Mouse (Mus musculus) lung, embryonic 16.5 days (tissue): Measurements from ENCODE around the gene Synrg. TPM values are rescaled to one million over a fixed set of nuclear protein-coding genes. Genes with fewer than 3 reads are reported as not detected.
A peak's percentile ranks its signal among the peaks of the same experiment; 100 is the strongest.

Source experiments
- ATAC-seq: fragments of 200-750 bp; cut with Nextera tagmentation; 2 replicates; pipeline ENCODE4 v1.8.0; 2017; ENCODE audit warnings: low read depth, mild to moderate bottlenecking, moderate library complexity
- H3K27ac ChIP-seq: fragments of 300-500 bp; sonication (generic); 2 replicates; pipeline ENCODE4 v1.5.1; 2014; ENCODE audit warnings: mild to moderate bottlenecking, control low read depth, low read length
- H3K27me3 ChIP-seq: fragments of 300-500 bp; sonication (generic); 2 replicates; pipeline ENCODE4 v1.6.1; 2014; ENCODE audit warnings: low read depth, low read length, mixed read lengths; ENCODE audit not compliant: control insufficient read depth, insufficient read depth
- H3K36me3 ChIP-seq: fragments of 300-500 bp; sonication (generic); 2 replicates; pipeline ENCODE4 v1.6.1; 2014; ENCODE audit warnings: low read length; ENCODE audit not compliant: control insufficient read depth, insufficient read depth
- H3K4me1 ChIP-seq: fragments of 300-500 bp; sonication (generic); replicated peaks from 2 replicates; pipeline ENCODE4 v1.6.1; 2014; ENCODE audit warnings: low read length, mixed read lengths; ENCODE audit not compliant: control insufficient read depth, insufficient read depth
- H3K4me2 ChIP-seq: fragments of 300-500 bp; sonication (generic); 2 replicates; pipeline ENCODE4 v1.6.1; 2014; ENCODE audit warnings: low read depth, low read length, control low read depth
- H3K4me3 ChIP-seq: fragments of 300-500 bp; sonication (generic); 2 replicates; pipeline ENCODE4 v1.5.1; 2014; ENCODE audit warnings: mild to moderate bottlenecking, low read length, control low read depth
- H3K9ac ChIP-seq: fragments of 300-500 bp; sonication (generic); 2 replicates; pipeline ENCODE4 v1.6.1; 2014; ENCODE audit warnings: low read length, control low read depth
- H3K9me3 ChIP-seq: fragments of 300-500 bp; sonication (generic); 2 replicates; pipeline ENCODE4 v1.6.1; 2016; ENCODE audit warnings: low read length; ENCODE audit not compliant: control insufficient read depth
- WGBS: fragments of 180-500 bp; shearing (Covaris S2); extraction: QIAGEN DNeasy Blood & Tissue Kit; methylation state at CpG from one replicate; pipeline ENCODE4 v1.1.7; 2014; 5-methylcytosine and 5-hydroxymethylcytosine counted together
- polyA plus RNA-seq: library from polyadenylated mRNA; unstranded; fragments of >200 nt; fragmentation: Nextera tagmentation; extraction: Ambion mirVana; gene quantifications from 2 replicates; pipeline ENCODE4 v1.2.1, GENCODE M21; 2015

The Synrg gene
- polyA plus RNA-seq, 1 experiment from 2014 or later = 11.1 TPM

DNA sequence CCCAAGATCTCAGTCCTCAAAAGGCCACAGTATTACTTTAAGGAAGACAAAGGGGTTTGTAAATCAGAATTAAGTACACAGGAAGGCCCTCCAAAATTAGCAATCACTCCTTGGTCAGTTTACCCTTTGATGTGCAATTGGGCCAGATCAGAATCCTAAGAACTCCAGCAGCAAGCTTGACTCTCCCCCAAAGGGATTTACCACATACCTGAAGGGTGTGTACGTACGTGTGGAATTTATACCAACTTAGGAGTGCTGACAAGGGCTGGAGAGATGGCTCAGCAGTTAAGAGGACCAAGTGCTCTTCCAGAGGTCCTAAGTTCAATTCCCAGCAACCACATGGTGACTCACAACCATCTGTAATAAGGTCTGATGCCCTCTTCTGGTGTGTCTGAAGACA is 97.7 kb downstream of the Synrg start:
- Histone ChIP-seq H3K4me3 (no peak overlapping the region), H3K9me3 (no peaks in the 10 kb centered on the region), H3K27ac (no peak overlapping the region), H3K4me1 (peaks cover 11% of the 10 kb centered on the region), H3K4me2 (no peak overlapping the region), H3K36me3 (no peaks in the 10 kb centered on the region), H3K9ac (no peak overlapping the region), H3K27me3 (no peaks in the 10 kb centered on the region)
- 54% methylated on average over 2 of the region's 2 CpGs for WGBS
- no peak for ATAC-seq

DNA sequence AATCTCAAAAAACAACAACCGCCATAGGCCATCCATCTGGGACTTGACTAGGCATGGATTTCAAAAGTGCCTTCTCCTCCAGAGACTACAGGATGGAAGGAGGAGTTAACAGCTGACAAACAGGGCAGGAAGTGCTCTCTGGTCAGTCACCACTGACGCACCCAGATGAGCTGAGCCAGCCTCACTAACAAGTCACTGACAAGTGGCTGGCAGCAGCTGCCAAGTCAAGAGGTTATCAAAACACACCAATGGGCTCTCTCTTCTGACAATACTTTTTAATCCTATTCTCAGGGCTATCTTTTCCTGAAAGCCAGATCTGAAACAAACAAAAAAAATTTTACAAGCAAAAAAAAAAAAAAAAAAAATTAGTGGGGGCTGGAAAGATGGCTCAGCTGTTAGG is 98.6 kb downstream of the Synrg start:
- Histone ChIP-seq H3K4me2 (no peak overlapping the region), H3K4me1 (peaks cover 12% of the 10 kb centered on the region), H3K9ac (no peak overlapping the region), H3K36me3 (no peaks in the 10 kb centered on the region), H3K9me3 (no peaks in the 10 kb centered on the region), H3K27me3 (no peaks in the 10 kb centered on the region; the same call in 1 of the 2 replicates), H3K27ac (no peak overlapping the region), H3K4me3 (no peak overlapping the region)
- peak; percentile 53 for ATAC-seq
- WGBS = 32% methylated on average over 2 of the region's 2 CpGs

DNA sequence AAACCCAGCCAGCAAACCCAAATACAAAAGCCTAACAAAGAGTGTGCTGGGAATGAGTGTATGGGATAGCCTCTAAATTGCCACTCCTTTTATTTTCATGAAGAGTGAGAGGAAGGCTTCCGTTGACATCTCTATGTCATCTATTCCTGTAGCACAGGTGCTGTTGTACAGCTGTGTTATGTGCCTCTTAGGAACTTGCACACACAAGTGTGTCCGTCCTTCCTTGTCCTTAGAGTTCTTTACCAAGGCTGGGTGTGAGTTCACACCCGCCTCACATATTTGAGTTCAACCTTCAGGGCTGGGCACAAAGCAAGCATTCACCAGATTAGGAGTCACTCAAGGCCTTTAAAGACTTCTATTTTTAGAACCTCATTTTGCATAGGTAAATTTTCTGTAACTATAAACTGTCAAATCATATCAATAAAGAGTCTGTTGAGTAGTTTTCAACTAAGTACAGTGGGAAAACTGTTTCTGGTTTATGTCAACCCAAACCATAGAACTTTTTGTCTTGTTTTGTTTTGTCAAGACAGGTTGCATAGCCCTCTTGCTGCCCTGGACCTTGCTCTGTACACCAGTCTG is 99.5 kb downstream of the Synrg start:
- Histone ChIP-seq H3K36me3 (no peaks in the 10 kb centered on the region), H3K9me3 (no peaks in the 10 kb centered on the region), H3K9ac (no peak overlapping the region), H3K27me3 (no peaks in the 10 kb centered on the region; the same call in 1 of the 2 replicates), H3K4me1 (peaks cover 15% of the 10 kb centered on the region), H3K4me2 (no peak overlapping the region), H3K27ac (no peak overlapping the region), H3K4me3 (no peak overlapping the region)
- no peak for ATAC-seq
- 60% methylated on average over 3 of the region's 3 CpGs for WGBS

DNA sequence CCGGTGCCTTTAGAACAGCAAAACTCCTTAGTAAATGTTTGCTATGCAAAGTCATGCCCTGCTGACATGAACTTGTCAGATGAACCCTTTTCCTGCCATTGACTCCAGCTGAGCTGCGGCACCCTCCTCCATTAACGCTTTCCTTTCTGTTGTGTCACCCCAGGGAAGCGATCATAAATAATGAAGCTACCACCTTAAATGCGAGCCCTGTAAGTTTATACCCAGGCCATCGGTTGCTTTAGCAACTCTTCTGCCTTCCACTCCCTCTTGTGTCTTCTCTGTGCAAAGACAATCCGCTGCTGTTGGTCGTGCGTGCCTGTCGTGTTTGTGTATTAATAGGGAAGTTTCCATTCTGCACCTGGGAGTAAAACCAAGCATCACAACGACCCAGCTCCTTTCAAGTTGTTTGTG is 101.8 kb downstream of the Synrg start:
- no peaks in the 10 kb centered on the region; the same call in 1 of the 2 replicates for H3K27me3 ChIP-seq
- H3K36me3 ChIP-seq = no peaks in the 10 kb centered on the region
- H3K4me3 ChIP-seq = no peak overlapping the region; the same call in 1 of the 2 replicates
- 5% methylated on average over 11 of the region's 11 CpGs for WGBS
- H3K4me1 ChIP-seq = peaks cover 15% of the 10 kb centered on the region
- H3K9ac ChIP-seq = 0 out of 2 replicates have a peak overlapping the region, but pooled peaks have one; percentile 0
- H3K4me2 ChIP-seq = no peak overlapping the region
- no peak for ATAC-seq
- H3K9me3 ChIP-seq = no peaks in the 10 kb centered on the region
- no peak overlapping the region for H3K27ac ChIP-seq

DNA sequence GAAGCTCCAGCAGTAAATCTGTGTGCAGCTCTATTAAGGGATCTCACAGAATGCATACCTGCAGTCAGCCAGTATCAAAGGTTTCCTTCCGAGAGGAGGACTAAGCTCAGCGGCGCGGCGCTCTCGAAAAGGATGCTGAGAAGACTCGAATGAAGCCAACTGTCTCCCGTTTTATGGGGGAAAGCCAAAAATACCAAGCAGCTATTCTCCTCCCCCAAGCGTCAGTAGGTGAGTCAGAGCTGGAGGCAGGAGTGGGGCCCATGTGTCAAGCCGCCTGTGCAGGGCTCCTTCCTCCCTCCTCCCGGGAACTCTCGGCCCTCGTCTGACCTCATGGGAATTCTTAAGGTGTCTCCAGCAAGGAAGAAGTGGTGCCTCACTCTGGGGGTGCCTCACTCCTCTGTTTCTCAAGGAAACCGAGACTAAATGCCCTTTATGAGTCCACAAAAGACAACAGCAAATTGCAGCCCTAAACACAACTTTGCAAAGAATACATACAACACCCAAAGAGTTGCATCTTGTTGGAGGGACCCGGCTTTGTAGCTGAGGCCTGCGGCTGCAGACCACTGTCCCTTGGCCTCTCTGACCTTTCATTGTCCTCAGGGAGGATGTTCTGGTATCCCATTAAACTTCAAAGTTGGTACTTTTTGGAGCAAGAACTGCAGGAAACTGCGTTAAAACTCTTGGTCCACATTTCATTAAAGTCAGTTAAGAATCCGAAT is 102.9 kb downstream of the Synrg start:
- Histone ChIP-seq H3K4me3 (peak overlapping the region; percentile 73), H3K4me1 (peaks cover 15% of the 10 kb centered on the region), H3K27ac (peak overlapping the region; percentile 86; the same call in 1 of the 2 replicates), H3K27me3 (no peaks in the 10 kb centered on the region; the same call in 1 of the 2 replicates), H3K9ac (peak overlapping the region; percentile 78; the same call in 1 of the 2 replicates), H3K9me3 (no peaks in the 10 kb centered on the region), H3K36me3 (no peaks in the 10 kb centered on the region), H3K4me2 (peak overlapping the region; percentile 93)
- 6% methylated on average over 18 of the region's 18 CpGs for WGBS
- ATAC-seq = 0 out of 2 replicates have a peak, but pooled peaks have one; percentile 18

DNA sequence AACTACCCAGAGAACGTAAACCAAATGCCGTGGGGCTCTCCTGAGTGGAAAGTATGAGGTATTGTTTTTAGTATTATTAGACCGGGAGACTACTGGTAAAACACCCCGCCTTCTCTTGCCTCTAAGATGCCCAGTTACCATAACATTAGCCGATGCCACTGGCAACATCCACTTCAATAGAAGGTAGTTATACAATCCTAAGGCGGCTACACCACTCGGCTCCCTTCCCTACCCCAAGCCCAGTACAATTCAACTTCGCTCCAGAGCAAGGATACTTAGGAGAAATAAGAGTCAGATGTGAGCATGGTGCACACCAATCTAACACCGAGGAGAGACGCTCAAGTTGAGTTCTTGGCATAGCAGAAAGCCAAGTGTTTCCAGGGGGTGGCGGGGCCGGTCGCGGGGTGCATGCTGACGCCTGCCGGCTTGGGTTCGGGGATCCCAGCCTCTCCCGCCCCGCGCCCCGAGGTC is 103.5 kb downstream of the Synrg start:
- no peaks in the 10 kb centered on the region; the same call in 1 of the 2 replicates for H3K27me3 ChIP-seq
- peaks cover 17% of the 10 kb centered on the region for H3K4me1 ChIP-seq
- peak overlapping the region; percentile 93 for H3K4me2 ChIP-seq
- no peaks in the 10 kb centered on the region for H3K36me3 ChIP-seq
- peak overlapping the region; percentile 73 for H3K4me3 ChIP-seq
- H3K9me3 ChIP-seq = no peaks in the 10 kb centered on the region
- WGBS = 3% methylated on average over 21 of the region's 21 CpGs
- peak overlapping the region; percentile 78 for H3K9ac ChIP-seq
- H3K27ac ChIP-seq = peak overlapping the region; percentile 86
- ATAC-seq = peak; percentile 62

DNA sequence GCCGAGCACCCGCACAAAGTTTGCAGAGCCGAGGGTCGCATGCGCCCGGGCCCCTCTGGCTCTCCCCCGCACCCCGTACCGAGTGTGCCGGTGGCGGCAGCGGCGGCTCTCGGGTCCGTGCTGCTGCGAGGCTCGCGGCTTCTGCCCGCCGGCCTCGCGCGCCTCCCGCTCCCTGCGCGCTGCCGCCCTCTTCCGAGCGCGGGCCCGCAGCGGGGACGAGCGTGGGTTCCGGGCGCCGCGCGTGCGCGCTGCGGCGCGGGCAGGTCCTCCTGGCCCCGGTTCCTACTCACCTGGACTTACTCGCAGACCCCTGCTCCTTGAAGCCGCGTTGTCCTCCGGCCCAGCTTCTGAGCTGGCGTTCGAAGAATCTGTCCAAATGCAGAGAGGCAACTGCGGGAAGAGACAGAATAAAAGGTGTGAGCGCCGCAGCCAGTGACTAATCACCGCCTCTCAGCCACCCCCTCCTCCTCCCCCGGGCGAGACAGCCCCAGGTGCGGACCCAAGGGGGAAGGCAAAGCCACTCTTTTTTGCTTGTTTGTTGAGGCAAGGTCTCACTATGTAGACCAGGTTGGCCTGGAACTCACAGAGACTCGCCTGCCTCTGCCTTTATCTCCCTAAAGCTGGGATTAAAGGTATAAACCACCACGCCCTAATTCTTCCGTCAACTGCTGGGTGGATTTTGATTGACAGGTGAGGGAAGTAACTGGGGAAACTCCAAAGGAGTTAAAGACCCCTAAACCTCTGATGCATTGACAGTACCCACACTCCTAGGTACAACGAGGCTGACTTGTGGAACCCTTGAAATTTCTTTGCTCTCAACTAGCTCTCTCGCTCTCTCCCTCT is 104.2 kb downstream of the Synrg start:
- 2% methylated on average over 30 of the region's 63 CpGs for WGBS
- no peaks in the 10 kb centered on the region; the same call in 1 of the 2 replicates for H3K27me3 ChIP-seq
- H3K27ac ChIP-seq = peak overlapping the region; percentile 86
- H3K36me3 ChIP-seq = no peaks in the 10 kb centered on the region
- H3K4me2 ChIP-seq = peak overlapping the region; percentile 93
- no peaks in the 10 kb centered on the region for H3K9me3 ChIP-seq
- ATAC-seq = peak; percentile 75
- peaks cover 22% of the 10 kb centered on the region for H3K4me1 ChIP-seq
- H3K9ac ChIP-seq = peak overlapping the region; percentile 78
- H3K4me3 ChIP-seq = peak overlapping the region; percentile 73

DNA sequence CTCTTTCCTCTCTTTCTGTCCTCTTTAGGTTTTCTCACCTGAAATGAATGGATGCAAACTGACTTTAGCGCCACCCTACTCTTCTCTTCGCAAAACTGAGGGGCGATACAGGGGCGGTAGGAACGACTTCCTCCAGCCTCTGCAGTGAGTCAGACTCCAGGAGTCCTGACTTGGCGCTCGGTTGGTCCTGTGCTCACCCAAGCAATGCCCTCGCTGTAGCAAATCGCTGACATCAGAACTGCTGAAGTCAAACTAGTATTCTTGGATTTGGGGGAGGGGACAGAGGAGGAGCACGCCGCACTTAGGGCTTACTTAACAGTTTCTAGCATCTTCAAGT is 104.8 kb downstream of the Synrg start, which contains the start of gene Dusp14:
Gene Dusp14, minus strand, starts transcription at position 228 of the 337 bp plus-strand sequence.
- Histone ChIP-seq H3K27ac (peak within 1 kb of the TSS; percentile 86), H3K4me2 (peak within 1 kb of the TSS; percentile 93), H3K4me1 (peaks cover 27% of the 10 kb centered on the region), H3K36me3 (no peaks in the 10 kb centered on the region), H3K4me3 (peak within 1 kb of the TSS; percentile 73), H3K27me3 (no peaks in the 10 kb centered on the region; the same call in 1 of the 2 replicates), H3K9ac (peak within 1 kb of the TSS; percentile 78), H3K9me3 (no peaks in the 10 kb centered on the region)
- no peak for ATAC-seq
- 17% methylated on average over 11 of the region's 11 CpGs for WGBS
